Mouse (Mus musculus): ENCODE measurements around the gene Gm20716.

- TF ChIP-seq POLR2A (IDR thresholded peaks at IDR 0.05; ENCODE audit: borderline replicate concordance, insufficient read depth, low read length) = peak; percentile 93
- no peak for TF ChIP-seq CTCF (IDR thresholded peaks at IDR 0.05; ENCODE audit: borderline replicate concordance, insufficient read depth, low read depth, low read length)
These were observed at the start of gene Gm20716, which contains the start of the genes Dpm1 and Mocs3 for GRCm38 (mm10) chr2:168230026-168230728.

All from cerebellum, adult 2 months (tissue).